Mouse (Mus musculus) stomach, postnatal 0 days (tissue): ENCODE measurements at regions not wholly inside any gene's neighbourhood (a gene's known extent, or its start where the extent isn't known, plus 50 kb on each side); places are given as distances from the start of the nearest gene placed in this dataset.

Experiments
- ATAC-seq: fragments of 200-750 bp; cut with Nextera tagmentation; 2 replicates; pipeline ENCODE4 v1.8.0; 2017; ENCODE audit not compliant: low FRiP score, low TSS enrichment
- DNase-seq: peaks from one replicate; pipeline ENCODE4 v3.0.0-alpha.2; 2016; ENCODE audit warnings: low spot score
- H3K27ac ChIP-seq: fragments of 300-500 bp; sonication (generic); replicated peaks from 2 replicates; pipeline ENCODE4 v1.5.1; 2014; ENCODE audit warnings: mild to moderate bottlenecking, control low read depth
- H3K27me3 ChIP-seq: fragments of 300-500 bp; sonication (generic); 2 replicates; pipeline ENCODE4 v1.6.1; 2014; ENCODE audit warnings: low read length; ENCODE audit not compliant: control insufficient read depth, insufficient read depth
- H3K36me3 ChIP-seq: fragments of 300-500 bp; sonication (generic); 2 replicates; pipeline ENCODE4 v1.6.1; 2014; ENCODE audit warnings: low read length, mixed read lengths; ENCODE audit not compliant: control insufficient read depth, insufficient read depth
- H3K4me1 ChIP-seq: fragments of 300-500 bp; sonication (generic); replicated peaks from 2 replicates; pipeline ENCODE4 v1.6.1; 2014; ENCODE audit warnings: antibody characterized with exemption; ENCODE audit not compliant: control insufficient read depth, insufficient read depth
- H3K4me2 ChIP-seq: fragments of 300-500 bp; sonication (generic); replicated peaks from 2 replicates; pipeline ENCODE4 v1.6.1; 2014; ENCODE audit warnings: low read depth, mild to moderate bottlenecking, control low read depth, moderate library complexity
- H3K4me3 ChIP-seq: fragments of 300-500 bp; sonication (generic); 2 replicates; pipeline ENCODE4 v1.5.1; 2014; ENCODE audit warnings: low read depth, low read length, control low read depth
- H3K9ac ChIP-seq: fragments of 300-500 bp; sonication (generic); 2 replicates; pipeline ENCODE4 v1.6.1; 2014; ENCODE audit warnings: mild to moderate bottlenecking, low read length, control low read depth, mixed read lengths
- H3K9me3 ChIP-seq: fragments of 300-500 bp; sonication (generic); 2 replicates; pipeline ENCODE4 v1.6.1; 2016; ENCODE audit warnings: low read length; ENCODE audit not compliant: control insufficient read depth
- CTCF ChIP-seq: IDR thresholded peaks from 2 replicates; pipeline ENCODE4 v1.5.1; 2016; ENCODE audit warnings: antibody characterized with exemption, low read depth, mild to moderate bottlenecking, moderate library complexity
- EP300 ChIP-seq: optimal IDR thresholded peaks from 2 replicates; pipeline ENCODE3; 2016; ENCODE audit warnings: antibody characterized with exemption
- WGBS: fragments of 180-500 bp; shearing (Covaris S2); extraction: QIAGEN DNeasy Blood & Tissue Kit; methylation state at CpG from one replicate; pipeline ENCODE4 v1.1.7; 2014; 5-methylcytosine and 5-hydroxymethylcytosine counted together

DNA sequence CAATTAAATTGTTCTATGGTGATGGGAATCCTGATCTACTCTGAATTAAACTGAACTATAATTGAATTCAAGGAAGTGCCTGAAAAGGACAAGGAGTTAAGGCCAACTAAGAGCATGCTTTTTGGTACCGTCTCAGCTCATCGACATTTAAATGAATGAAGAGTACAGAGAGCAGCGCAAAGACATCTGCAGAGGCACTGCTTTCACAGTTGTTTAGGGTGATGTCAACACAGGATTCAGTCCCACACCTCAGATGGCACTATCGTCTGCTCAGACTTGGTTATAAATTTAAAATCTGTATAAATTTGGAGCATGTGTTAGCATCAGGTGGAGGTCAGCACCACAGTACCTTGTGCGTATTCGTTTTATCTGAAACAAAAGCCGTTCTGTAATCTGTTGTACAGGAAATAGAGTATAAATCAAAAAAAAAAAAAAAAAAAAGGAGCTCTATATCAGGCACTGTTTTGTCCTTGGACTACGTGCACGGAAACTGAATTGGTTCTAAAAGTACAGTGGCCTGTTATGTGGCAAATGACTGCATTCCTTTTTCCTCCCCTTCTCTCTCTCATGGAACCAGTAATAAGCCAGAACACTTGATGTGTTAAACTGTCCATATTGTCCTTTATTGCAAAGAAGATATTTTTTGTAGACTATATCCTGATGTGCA lies 187.8 kb downstream of the Wdr20rt start:
- Histone ChIP-seq H3K4me1 (no peaks in the 10 kb centered on the region), H3K36me3 (no peaks in the 10 kb centered on the region), H3K4me3 (no peak overlapping the region), H3K9me3 (no peaks in the 10 kb centered on the region), H3K9ac (no peak overlapping the region), H3K27me3 (no peaks in the 10 kb centered on the region), H3K4me2 (no peak overlapping the region), H3K27ac (no peak overlapping the region)
- DNase-seq: no peak
- 59% methylated on average over 9 of the region's 9 CpGs for WGBS
- ATAC-seq: no peak
- TF ChIP-seq CTCF: no peak
- TF ChIP-seq EP300: no peak

GRCm38 (mm10) chr12:65414393-65414792 lies 189.1 kb downstream of the Wdr20rt start:
- Histone ChIP-seq H3K4me1 (no peaks in the 10 kb centered on the region), H3K4me2 (no peak overlapping the region), H3K36me3 (no peaks in the 10 kb centered on the region), H3K4me3 (no peak overlapping the region), H3K27me3 (no peaks in the 10 kb centered on the region), H3K9me3 (no peaks in the 10 kb centered on the region), H3K27ac (no peak overlapping the region), H3K9ac (no peak overlapping the region)
- 67% methylated on average over 4 of the region's 4 CpGs for WGBS
- no peak for TF ChIP-seq CTCF
- TF ChIP-seq EP300: no peak
- no peak for ATAC-seq
- DNase-seq: no peak

DNA sequence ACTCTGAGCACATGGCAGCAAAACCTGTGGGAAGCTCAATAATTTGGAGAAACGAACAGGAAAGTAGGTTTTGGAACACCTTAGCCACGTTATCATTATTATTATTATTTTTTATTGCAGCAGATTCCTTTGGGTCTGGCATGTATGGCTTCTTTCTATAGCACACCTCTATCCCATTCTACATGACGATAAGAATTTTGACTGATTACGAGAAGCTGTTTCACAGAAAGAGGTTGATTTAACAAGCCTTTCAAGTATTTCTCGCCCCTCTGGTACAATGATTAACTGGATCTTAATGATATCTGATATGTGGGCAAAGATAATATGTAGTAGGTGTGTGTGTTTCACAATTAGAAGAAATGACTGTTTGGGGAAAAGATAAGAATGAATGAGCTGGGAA lies 191.6 kb downstream of the Wdr20rt start:
- Histone ChIP-seq H3K9ac (no peak overlapping the region), H3K4me1 (no peaks in the 10 kb centered on the region), H3K36me3 (no peaks in the 10 kb centered on the region), H3K4me3 (no peak overlapping the region), H3K9me3 (no peaks in the 10 kb centered on the region), H3K4me2 (no peak overlapping the region), H3K27me3 (no peaks in the 10 kb centered on the region), H3K27ac (no peak overlapping the region)
- DNase-seq (no peak), ATAC-seq (no peak)
- TF ChIP-seq EP300 (no peak), CTCF (no peak)
- WGBS: 51% methylated on average over 5 of the region's 5 CpGs

DNA sequence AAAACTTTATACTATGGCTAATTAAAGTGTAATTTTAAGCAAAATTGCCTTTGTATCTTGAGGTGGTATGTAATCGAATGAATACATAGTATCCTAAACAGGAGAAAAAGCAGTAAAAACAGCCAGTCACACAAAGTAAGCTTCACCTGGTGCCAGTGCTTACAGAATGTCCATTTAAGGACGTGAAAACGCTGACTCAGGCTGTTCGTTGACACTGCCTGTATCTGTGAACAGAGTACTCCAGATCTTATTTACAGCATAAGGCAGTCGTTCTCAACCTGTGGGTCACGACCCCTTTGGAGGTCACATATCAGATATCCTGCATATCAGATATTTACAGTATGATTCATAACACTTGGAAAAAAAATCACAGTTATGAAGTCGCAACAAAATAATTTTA lies 194.8 kb downstream of the Wdr20rt start:
- ATAC-seq: no peak
- no peak for TF ChIP-seq CTCF
- TF ChIP-seq EP300: no peak
- 61% methylated on average over 7 of the region's 7 CpGs for WGBS
- no peaks in the 10 kb centered on the region for H3K27me3 ChIP-seq
- H3K9ac ChIP-seq: no peak overlapping the region
- no peaks in the 10 kb centered on the region for H3K4me1 ChIP-seq
- H3K4me3 ChIP-seq: no peak overlapping the region
- H3K27ac ChIP-seq: no peak overlapping the region
- DNase-seq: no peak
- H3K9me3 ChIP-seq: no peaks in the 10 kb centered on the region
- H3K4me2 ChIP-seq: no peak overlapping the region
- no peaks in the 10 kb centered on the region for H3K36me3 ChIP-seq

GRCm38 (mm10) chr12:65424506-65424905 lies 199.2 kb downstream of the Wdr20rt start:
- no peaks in the 10 kb centered on the region for H3K27me3 ChIP-seq
- no peaks in the 10 kb centered on the region for H3K4me1 ChIP-seq
- WGBS: 91% methylated on average over 2 of the region's 2 CpGs
- ATAC-seq (no peak), DNase-seq (no peak)
- H3K9me3 ChIP-seq: no peaks in the 10 kb centered on the region
- H3K27ac ChIP-seq: no peak overlapping the region
- no peak overlapping the region for H3K4me3 ChIP-seq
- no peaks in the 10 kb centered on the region for H3K36me3 ChIP-seq
- no peak overlapping the region for H3K9ac ChIP-seq
- no peak for TF ChIP-seq EP300
- TF ChIP-seq CTCF: no peak
- H3K4me2 ChIP-seq: no peak overlapping the region

- Histone ChIP-seq H3K4me1 (no peaks in the 10 kb centered on the region), H3K4me2 (no peak overlapping the region), H3K27me3 (no peaks in the 10 kb centered on the region), H3K9ac (no peak overlapping the region), H3K4me3 (no peak overlapping the region), H3K27ac (no peak overlapping the region), H3K36me3 (no peaks in the 10 kb centered on the region), H3K9me3 (no peaks in the 10 kb centered on the region)
- ATAC-seq: no peak
- WGBS: 93% methylated on average over 2 of the region's 2 CpGs
- no peak for DNase-seq
- TF ChIP-seq CTCF (no peak), EP300 (no peak)
Measured at GRCm38 (mm10) chr12:65425440-65425839, 200.1 kb downstream of the Wdr20rt start.
